Mouse (Mus musculus): ENCODE data around the gene Itgb4. TPM values are rescaled to one million over a fixed set of nuclear protein-coding genes. Genes with fewer than 3 reads are reported as not detected.
A peak's percentile ranks its signal among the peaks of the same experiment; 100 is the strongest.

Gene Itgb4
- polyA plus RNA-seq, 1 experiment from 2014 or later, result 0.68 TPM

- ATAC-seq (ENCODE audit: low FRiP score, low TSS enrichment) (no peak), DNase-seq (no peak)
- Histone ChIP-seq H3K27ac (replicated peaks; ENCODE audit: low read depth, low read length) (peak overlapping the region; percentile 47; the same call in 1 of the 2 replicates), H3K27me3 (ENCODE audit: control insufficient read depth, insufficient read depth, low read length) (no peaks in the 10 kb centered on the region), H3K4me2 (ENCODE audit: low read length) (no peak overlapping the region), H3K36me3 (ENCODE audit: control insufficient read depth, insufficient read depth, low read length) (peaks cover 28% of the 10 kb centered on the region), H3K9me3 (ENCODE audit: control insufficient read depth, low read length) (no peaks in the 10 kb centered on the region), H3K4me3 (replicated peaks; ENCODE audit: low read depth, low read length) (no peak overlapping the region), H3K9ac (replicated peaks; ENCODE audit: low read length) (no peak overlapping the region), H3K4me1 (ENCODE audit: control insufficient read depth, insufficient read depth, low read length) (peaks cover 14% of the 10 kb centered on the region)
- 95% methylated on average over 3 of the region's 3 CpGs for WGBS
Measured at GRCm38 (mm10) chr11:116025056-116025845, 50.7 kb downstream of the Itgb4 start.

GRCm38 (mm10) chr11:116027756-116028155 is 53.2 kb downstream of the Itgb4 start, which contains the start of gene H3f3b:
Gene H3f3b, minus strand, starts transcription at chr11:116027962.
- Histone ChIP-seq H3K27ac (replicated peaks; ENCODE audit: low read depth, low read length) (no peak within 1 kb of the TSS), H3K9ac (replicated peaks; ENCODE audit: low read length) (no peak within 1 kb of the TSS), H3K36me3 (ENCODE audit: control insufficient read depth, insufficient read depth, low read length) (peaks cover 5% of the 10 kb centered on the region; the same call in 1 of the 2 replicates), H3K4me2 (ENCODE audit: low read length) (no peak within 1 kb of the TSS), H3K27me3 (ENCODE audit: control insufficient read depth, insufficient read depth, low read length) (no peaks in the 10 kb centered on the region), H3K9me3 (ENCODE audit: control insufficient read depth, low read length) (no peaks in the 10 kb centered on the region), H3K4me3 (replicated peaks; ENCODE audit: low read depth, low read length) (no peak within 1 kb of the TSS), H3K4me1 (ENCODE audit: control insufficient read depth, insufficient read depth, low read length) (peaks cover 10% of the 10 kb centered on the region)
- 89% methylated on average over 4 of the region's 4 CpGs for WGBS
- ATAC-seq (ENCODE audit: low FRiP score, low TSS enrichment) (no peak), DNase-seq (no peak)

- WGBS, result 78% methylated on average over 9 of the region's 9 CpGs
- DNase-seq (no peak), ATAC-seq (ENCODE audit: low FRiP score, low TSS enrichment) (no peak)
- H3K27ac ChIP-seq (replicated peaks; ENCODE audit: low read depth, low read length), result no peak overlapping the region
- H3K9ac ChIP-seq (replicated peaks; ENCODE audit: low read length), result no peak overlapping the region
- H3K4me1 ChIP-seq (ENCODE audit: control insufficient read depth, insufficient read depth, low read length), result peaks cover 10% of the 10 kb centered on the region
- H3K36me3 ChIP-seq (ENCODE audit: control insufficient read depth, insufficient read depth, low read length), result peaks cover 4% of the 10 kb centered on the region; the same call in 1 of the 2 replicates
- no peaks in the 10 kb centered on the region for H3K9me3 ChIP-seq (ENCODE audit: control insufficient read depth, low read length)
- no peaks in the 10 kb centered on the region for H3K27me3 ChIP-seq (ENCODE audit: control insufficient read depth, insufficient read depth, low read length)
- no peak overlapping the region for H3K4me3 ChIP-seq (replicated peaks; ENCODE audit: low read depth, low read length)
- H3K4me2 ChIP-seq (ENCODE audit: low read length), result no peak overlapping the region
Measured at GRCm38 (mm10) chr11:116028177-116028865, 53.8 kb downstream of the Itgb4 start.

GRCm38 (mm10) chr11:116029086-116029865 is 54.8 kb downstream of the Itgb4 start:
- H3K27ac ChIP-seq (replicated peaks; ENCODE audit: low read depth, low read length), result no peak overlapping the region
- 86% methylated on average over 6 of the region's 6 CpGs for WGBS

GRCm38 (mm10) chr11:116030088-116030897 is 55.8 kb downstream of the Itgb4 start, which contains the start of gene Unk:
Gene Unk, plus strand, starts transcription at chr11:116030322.
- no peaks in the 10 kb centered on the region for H3K9me3 ChIP-seq (ENCODE audit: control insufficient read depth, low read length)
- H3K36me3 ChIP-seq (ENCODE audit: control insufficient read depth, insufficient read depth, low read length), result no peaks in the 10 kb centered on the region
- H3K4me1 ChIP-seq (ENCODE audit: control insufficient read depth, insufficient read depth, low read length), result peaks cover 10% of the 10 kb centered on the region
- peak within 1 kb of the TSS; percentile 84 for H3K9ac ChIP-seq (replicated peaks; ENCODE audit: low read length)
- peak within 1 kb of the TSS; percentile 96 for H3K4me2 ChIP-seq (ENCODE audit: low read length)
- ATAC-seq (ENCODE audit: low FRiP score, low TSS enrichment) (peak; percentile 94), DNase-seq (peak; percentile 99)
- peak within 1 kb of the TSS; percentile 100 for H3K27ac ChIP-seq (replicated peaks; ENCODE audit: low read depth, low read length)
- WGBS, result under 1% methylated on average over 56 of the region's 67 CpGs
- H3K27me3 ChIP-seq (ENCODE audit: control insufficient read depth, insufficient read depth, low read length), result no peaks in the 10 kb centered on the region
- peak within 1 kb of the TSS; percentile 68 for H3K4me3 ChIP-seq (replicated peaks; ENCODE audit: low read depth, low read length)

More at GRCm38 (mm10) chr11:116029086-116029865, 54.8 kb downstream of the Itgb4 start:
- H3K36me3 ChIP-seq (ENCODE audit: control insufficient read depth, insufficient read depth, low read length), result no peaks in the 10 kb centered on the region
- no peaks in the 10 kb centered on the region for H3K9me3 ChIP-seq (ENCODE audit: control insufficient read depth, low read length)
- peak overlapping the region; percentile 66 for H3K4me2 ChIP-seq (ENCODE audit: low read length)
- ATAC-seq (ENCODE audit: low FRiP score, low TSS enrichment) (no peak), DNase-seq (no peak)
- no peaks in the 10 kb centered on the region for H3K27me3 ChIP-seq (ENCODE audit: control insufficient read depth, insufficient read depth, low read length)
- peak overlapping the region; percentile 47; the same call in 1 of the 2 replicates for H3K9ac ChIP-seq (replicated peaks; ENCODE audit: low read length)
- peak overlapping the region; percentile 68 for H3K4me3 ChIP-seq (replicated peaks; ENCODE audit: low read depth, low read length)
- H3K4me1 ChIP-seq (ENCODE audit: control insufficient read depth, insufficient read depth, low read length), result peaks cover 10% of the 10 kb centered on the region

GRCm38 (mm10) chr11:116030898-116031845 is 56.7 kb downstream of the Itgb4 start:
- Histone ChIP-seq H3K27ac (replicated peaks; ENCODE audit: low read depth, low read length) (peak overlapping the region; percentile 100), H3K4me3 (replicated peaks; ENCODE audit: low read depth, low read length) (peak overlapping the region; percentile 68), H3K9me3 (ENCODE audit: control insufficient read depth, low read length) (no peaks in the 10 kb centered on the region), H3K27me3 (ENCODE audit: control insufficient read depth, insufficient read depth, low read length) (no peaks in the 10 kb centered on the region), H3K36me3 (ENCODE audit: control insufficient read depth, insufficient read depth, low read length) (no peaks in the 10 kb centered on the region), H3K4me2 (ENCODE audit: low read length) (peak overlapping the region; percentile 96), H3K9ac (replicated peaks; ENCODE audit: low read length) (peak overlapping the region; percentile 84), H3K4me1 (ENCODE audit: control insufficient read depth, insufficient read depth, low read length) (peaks cover 10% of the 10 kb centered on the region)
- WGBS, result 27% methylated on average over 14 of the region's 14 CpGs
- ATAC-seq (ENCODE audit: low FRiP score, low TSS enrichment) (peak; percentile 28), DNase-seq (no peak)

GRCm38 (mm10) chr11:116034584-116034983 is 60.1 kb downstream of the Itgb4 start:
- Histone ChIP-seq H3K4me3 (replicated peaks; ENCODE audit: low read depth, low read length) (no peak overlapping the region), H3K4me1 (ENCODE audit: control insufficient read depth, insufficient read depth, low read length) (peaks cover 10% of the 10 kb centered on the region), H3K9ac (replicated peaks; ENCODE audit: low read length) (no peak overlapping the region), H3K27me3 (ENCODE audit: control insufficient read depth, insufficient read depth, low read length) (no peaks in the 10 kb centered on the region), H3K27ac (replicated peaks; ENCODE audit: low read depth, low read length) (no peak overlapping the region), H3K9me3 (ENCODE audit: control insufficient read depth, low read length) (no peaks in the 10 kb centered on the region), H3K36me3 (ENCODE audit: control insufficient read depth, insufficient read depth, low read length) (peaks cover 9% of the 10 kb centered on the region), H3K4me2 (ENCODE audit: low read length) (no peak overlapping the region)
- 94% methylated on average over 6 of the region's 6 CpGs for WGBS
- DNase-seq (no peak), ATAC-seq (ENCODE audit: low FRiP score, low TSS enrichment) (no peak)

All from midbrain, embryonic 14.5 days (tissue).